Mouse (Mus musculus) subcutaneous adipose tissue, adult 2 months (tissue): ENCODE results near the gene Olfr380. TPM values are rescaled to one million over a fixed set of nuclear protein-coding genes. Genes with fewer than 3 reads are reported as not detected.

Experiments
- polyA plus RNA-seq: library from polyadenylated mRNA; depleted of rRNA; stranded (reverse); fragments of >200 nt; gene quantifications from 2 replicates; pipeline ENCODE4 v1.2.3, GENCODE M21; 2012; ENCODE audit warnings: low replicate concordance; rRNA removed

Olfr380 gene
- polyA plus RNA-seq, result not detected in 2 replicates

DNA sequence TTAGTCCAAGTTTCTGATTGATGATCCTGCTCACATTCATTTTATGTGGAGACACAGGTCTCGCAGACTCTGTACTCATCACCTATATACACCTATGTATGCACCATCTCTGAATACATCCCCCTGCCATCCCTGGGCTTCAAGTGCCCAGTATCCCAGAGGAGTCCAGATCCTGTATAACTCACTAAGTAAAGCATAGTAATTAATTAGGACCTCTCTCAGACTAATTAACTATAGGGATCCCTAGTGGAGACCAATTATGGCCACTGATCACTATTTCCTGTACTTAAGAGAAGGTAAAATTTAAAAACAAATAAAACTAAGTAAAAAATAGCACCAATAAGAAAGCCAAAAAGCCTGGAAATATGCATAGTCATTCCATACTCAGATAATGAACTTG is at the start of gene Olfr380:
Gene Olfr380, minus strand, starts transcription at position 101 of the 400 bp plus-strand sequence.

GRCm38 (mm10) chr11:73491503-73491902 is 34.2 kb upstream of the Olfr380 start, which contains the start of gene Olfr381:
Gene Olfr381 (minus strand): TSS chr11:73491603.

GRCm38 (mm10) chr11:73428377-73428776 is 28.9 kb downstream of the Olfr380 start, which contains the start of gene Olfr378:
Gene Olfr378 (minus strand): TSS chr11:73428477.

Other genes with a start within 250 kb of the Olfr380 start
- gene Trpv1, start 223.2 kb downstream of the Olfr380 start, polyA plus RNA-seq, result 2.9 and 6.3 TPM in 2 replicates
- 0.21 and 0.26 TPM in 2 replicates for gene Trpv3, start 190.1 kb downstream of the Olfr380 start, polyA plus RNA-seq
- 11.1 and 23.5 TPM in 2 replicates for gene Aspa, start 127.9 kb downstream of the Olfr380 start, polyA plus RNA-seq
- gene Gm49340, start 127.8 kb downstream of the Olfr380 start, polyA plus RNA-seq, result 0.06 TPM in 1 of 2 replicates, not detected in the other
- 0.33 and 0.34 TPM in 2 replicates for gene Spata22, start 127.8 kb downstream of the Olfr380 start, polyA plus RNA-seq
- gene Olfr20, start 106.7 kb downstream of the Olfr380 start, polyA plus RNA-seq, result 0.46 and 0.77 TPM in 2 replicates
- gene Olfr376, start 86.3 kb downstream of the Olfr380 start, polyA plus RNA-seq, result not detected in 2 replicates
- gene Olfr1, start 57.9 kb downstream of the Olfr380 start, polyA plus RNA-seq, result not detected in 2 replicates
- gene Olfr378, start 29.0 kb downstream of the Olfr380 start, polyA plus RNA-seq, result not detected in 2 replicates
- gene Olfr381, start 34.1 kb upstream of the Olfr380 start, polyA plus RNA-seq, result not detected in 2 replicates
- not detected in 2 replicates for gene Olfr382, start 59.7 kb upstream of the Olfr380 start, polyA plus RNA-seq
- not detected in 2 replicates for gene Olfr385, start 135.5 kb upstream of the Olfr380 start, polyA plus RNA-seq
- not detected in 2 replicates for gene Olfr384, start 141.1 kb upstream of the Olfr380 start, polyA plus RNA-seq
- not detected in 2 replicates for gene Zfp735, start 231.3 kb upstream of the Olfr380 start, polyA plus RNA-seq